Mouse (Mus musculus): ENCODE data around the gene T. TPM values are rescaled to one million over a fixed set of nuclear protein-coding genes. Genes with fewer than 3 reads are reported as not detected.
A peak's percentile ranks its signal among the peaks of the same experiment; 100 is the strongest.
"Not testable (repeated sequence)": the region's sequence is repeated elsewhere in the genome, so short reads cannot be mapped to it uniquely, and the experiment has no call there.

T gene
- not detected in 2 replicates for polyA plus RNA-seq (2012; ENCODE audit: insufficient read depth, low replicate concordance)

DNA sequence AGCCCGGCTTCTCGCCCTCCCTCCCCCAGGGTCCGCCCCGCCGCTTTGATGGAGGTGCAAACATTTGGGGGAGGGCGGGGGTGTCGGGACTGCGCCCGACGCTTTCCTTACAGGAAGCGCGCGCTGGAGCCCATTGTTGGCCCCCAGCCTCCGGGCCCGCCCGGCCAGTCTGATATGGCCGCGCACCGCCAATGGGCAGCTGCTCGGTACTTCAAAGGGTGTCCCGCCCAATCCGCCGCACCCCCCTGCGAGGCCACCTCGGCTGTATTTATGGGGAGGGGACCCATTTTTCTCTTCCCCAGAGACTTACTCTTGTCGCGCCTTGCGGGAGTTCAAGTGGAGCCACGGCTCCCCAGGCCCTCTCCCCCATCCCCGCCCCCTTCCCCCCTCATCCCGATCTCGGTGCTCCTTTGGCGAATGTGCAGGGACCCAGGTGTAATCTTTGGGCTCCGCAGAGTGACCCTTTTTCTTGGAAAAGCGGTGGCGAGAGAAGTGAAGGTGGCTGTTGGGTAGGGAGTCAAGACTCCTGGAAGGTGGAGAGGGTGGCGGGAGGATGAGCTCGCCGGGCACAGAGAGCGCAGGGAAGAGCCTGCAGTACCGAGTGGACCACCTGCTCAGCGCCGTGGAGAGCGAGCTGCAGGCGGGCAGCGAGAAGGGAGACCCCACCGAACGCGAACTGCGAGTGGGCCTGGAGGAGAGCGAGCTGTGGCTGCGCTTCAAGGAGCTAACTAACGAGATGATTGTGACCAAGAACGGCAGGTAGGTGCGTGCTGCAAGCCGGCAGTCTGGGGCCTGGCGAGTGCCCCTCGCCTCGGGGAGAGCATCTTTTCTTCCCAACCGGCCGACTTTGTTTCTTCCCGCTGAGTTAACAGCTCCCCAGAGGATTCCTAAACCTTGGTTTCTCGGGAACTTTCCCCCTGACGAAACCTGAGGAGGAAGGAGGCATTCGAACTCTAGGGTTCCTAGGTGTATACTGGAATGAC, at the start of gene T:
Gene T (plus strand): TSS at position 446 of the 983 bp plus-strand sequence.
- Histone ChIP-seq H3K36me3 (replicated peaks; ENCODE audit: low read length) (no peaks in the 10 kb centered on the region), H3K4me1 (peaks cover 18% of the 10 kb centered on the region; the same call in 1 of the 2 replicates), H3K9me3 (no peaks in the 10 kb centered on the region), H3K4me3 (replicated peaks) (no peak within 1 kb of the TSS), H3K27me3 (replicated peaks) (peaks cover 95% of the 10 kb centered on the region)
- TF ChIP-seq GATA1 (IDR thresholded peaks at IDR 0.05; ENCODE audit: borderline replicate concordance, low read length) (no peak), FLI1 (IDR thresholded peaks at IDR 0.05; ENCODE audit: low read length) (no peak)

DNA sequence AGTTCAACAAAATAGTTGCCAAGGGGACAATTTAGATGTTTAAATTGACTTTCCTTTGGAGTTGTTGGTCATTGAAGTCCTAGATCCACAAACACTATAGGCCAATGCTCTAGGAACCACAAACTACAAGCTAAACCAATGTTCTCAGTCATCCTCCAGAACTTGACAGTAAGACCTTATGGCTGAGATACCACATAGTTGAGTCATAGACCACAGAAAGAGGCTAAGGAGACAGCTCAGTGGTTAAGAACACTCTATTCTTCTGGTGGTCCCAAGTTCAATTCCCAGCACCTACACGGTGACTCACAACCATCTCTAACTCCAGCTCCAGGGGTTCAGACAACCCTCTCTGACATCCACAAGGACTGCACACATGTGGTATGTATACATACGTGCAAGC, 48.8 kb upstream of the T start:
- Histone ChIP-seq H3K4me3 (replicated peaks) (no peak overlapping the region), H3K4me1 (peaks cover 18% of the 10 kb centered on the region), H3K27me3 (replicated peaks) (peaks cover 37% of the 10 kb centered on the region), H3K36me3 (replicated peaks; ENCODE audit: low read length) (no peaks in the 10 kb centered on the region), H3K9me3 (peaks cover 8% of the 10 kb centered on the region)
- TF ChIP-seq FLI1 (IDR thresholded peaks at IDR 0.05; ENCODE audit: low read length) = no peak
- no peak for TF ChIP-seq GATA1 (IDR thresholded peaks at IDR 0.05; ENCODE audit: borderline replicate concordance, low read length)

DNA sequence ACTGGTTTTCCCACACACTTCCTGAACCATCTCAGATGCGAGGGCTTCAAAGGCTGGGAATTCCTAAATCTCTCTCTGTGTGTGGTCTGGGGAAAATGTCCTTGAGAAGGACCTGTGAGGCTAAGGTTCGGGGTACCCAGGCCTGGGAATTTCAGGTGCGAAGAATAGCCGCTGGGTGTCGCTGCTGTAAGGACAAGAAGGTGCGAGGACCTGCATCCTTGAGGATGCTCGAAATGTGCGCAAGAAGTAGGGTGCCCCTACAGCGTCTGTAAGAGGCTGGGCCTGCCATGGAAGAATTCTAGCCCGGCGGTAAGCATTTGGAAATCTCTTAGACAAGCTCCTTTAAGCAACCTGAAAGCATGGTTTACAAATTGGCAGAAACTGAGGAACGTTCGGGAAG, 45.8 kb upstream of the T start:
- no peaks in the 10 kb centered on the region for H3K36me3 ChIP-seq (replicated peaks; ENCODE audit: low read length)
- H3K4me3 ChIP-seq (replicated peaks) = no peak overlapping the region
- TF ChIP-seq GATA1 (IDR thresholded peaks at IDR 0.05; ENCODE audit: borderline replicate concordance, low read length) = no peak
- no peak for TF ChIP-seq FLI1 (IDR thresholded peaks at IDR 0.05; ENCODE audit: low read length)
- H3K27me3 ChIP-seq (replicated peaks) = peaks cover 54% of the 10 kb centered on the region
- no peaks in the 10 kb centered on the region for H3K9me3 ChIP-seq
- H3K4me1 ChIP-seq = peaks cover 18% of the 10 kb centered on the region

DNA sequence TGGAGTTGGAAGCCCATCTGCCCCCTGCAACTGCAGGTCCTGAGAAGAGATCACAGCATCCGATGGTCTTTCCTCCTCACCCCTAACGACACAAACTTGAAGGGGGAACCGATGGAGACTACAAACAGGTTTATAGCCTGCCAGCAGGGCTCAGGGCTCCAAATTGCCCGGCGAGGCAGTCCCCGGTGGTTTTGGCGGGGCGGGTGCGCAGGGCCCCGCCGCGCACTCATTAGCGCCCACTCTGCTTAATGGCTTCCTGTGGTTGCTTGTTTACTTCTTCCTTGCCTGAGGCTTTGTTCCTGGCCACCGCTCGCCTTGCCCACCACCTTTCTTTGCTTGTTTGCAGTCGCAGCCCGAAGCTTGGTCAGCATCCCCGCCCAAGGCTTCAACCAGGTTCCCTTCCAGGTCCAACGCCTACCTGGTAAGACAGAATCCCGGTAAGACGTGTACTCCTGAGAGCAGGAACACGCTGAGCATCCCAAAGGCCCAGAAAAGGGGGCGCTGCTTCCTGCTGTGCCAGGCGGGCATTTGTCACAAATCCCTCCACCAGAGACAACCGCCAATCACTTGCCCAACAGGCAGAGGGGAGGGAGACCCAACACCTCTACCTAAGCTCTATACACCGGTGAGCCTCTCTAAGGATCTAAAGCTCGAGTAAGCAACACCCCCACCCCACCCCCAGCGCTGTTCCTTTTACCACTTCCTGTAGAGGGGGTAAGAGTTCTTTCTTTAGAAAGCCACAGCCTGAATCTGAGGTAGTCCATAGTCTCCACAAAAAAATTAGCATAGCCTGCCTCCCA, 45.0 kb upstream of the T start:
- Histone ChIP-seq H3K9me3 (no peaks in the 10 kb centered on the region), H3K4me1 (peaks cover 18% of the 10 kb centered on the region), H3K27me3 (replicated peaks) (peaks cover 54% of the 10 kb centered on the region), H3K4me3 (replicated peaks) (peak overlapping the region; percentile 79), H3K36me3 (replicated peaks; ENCODE audit: low read length) (no peaks in the 10 kb centered on the region)
- TF ChIP-seq GATA1 (IDR thresholded peaks at IDR 0.05; ENCODE audit: borderline replicate concordance, low read length) = no peak
- no peak for TF ChIP-seq FLI1 (IDR thresholded peaks at IDR 0.05; ENCODE audit: low read length)

DNA sequence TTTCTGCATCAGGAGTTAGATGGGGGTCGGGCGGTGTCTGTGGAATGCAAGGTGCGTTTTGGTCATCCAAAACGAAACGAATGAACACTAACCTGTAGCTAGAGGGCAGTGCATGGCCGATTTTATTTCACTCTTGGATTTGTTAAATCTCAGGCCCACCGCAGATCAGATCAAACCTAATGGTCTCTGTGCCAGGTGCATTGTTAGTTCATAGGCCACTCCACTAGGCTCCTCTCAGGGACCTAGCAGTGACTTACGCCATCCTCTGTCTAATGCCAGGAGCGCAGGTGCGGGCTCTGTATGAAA, 44.5 kb upstream of the T start:
- H3K4me3 ChIP-seq (replicated peaks) = peak overlapping the region; percentile 71
- TF ChIP-seq GATA1 (IDR thresholded peaks at IDR 0.05; ENCODE audit: borderline replicate concordance, low read length) = no peak
- TF ChIP-seq FLI1 (IDR thresholded peaks at IDR 0.05; ENCODE audit: low read length) = no peak
- peaks cover 18% of the 10 kb centered on the region for H3K4me1 ChIP-seq
- H3K27me3 ChIP-seq (replicated peaks) = peaks cover 54% of the 10 kb centered on the region
- no peaks in the 10 kb centered on the region for H3K36me3 ChIP-seq (replicated peaks; ENCODE audit: low read length)
- H3K9me3 ChIP-seq = no peaks in the 10 kb centered on the region

DNA sequence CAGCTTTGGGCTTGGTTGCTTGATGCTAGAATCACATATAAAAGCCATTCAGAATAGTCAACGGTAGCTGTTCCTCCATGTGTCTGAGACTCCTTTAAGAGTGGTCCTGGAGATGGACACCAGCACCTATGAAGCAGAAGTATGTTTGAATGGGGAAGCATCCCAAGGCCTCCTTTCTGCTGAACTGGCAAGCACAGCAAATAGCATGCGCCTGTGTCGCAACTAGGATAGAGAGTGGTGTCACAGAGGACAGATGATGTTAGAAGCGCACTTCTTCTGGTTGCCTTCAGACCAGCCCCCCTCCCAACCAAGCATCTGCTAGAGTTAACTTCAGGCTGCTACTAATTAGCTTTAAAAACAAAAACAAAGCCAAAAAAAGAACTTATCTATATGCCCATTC, 43.7 kb upstream of the T start:
- TF ChIP-seq FLI1 (IDR thresholded peaks at IDR 0.05; ENCODE audit: low read length) (no peak), GATA1 (IDR thresholded peaks at IDR 0.05; ENCODE audit: borderline replicate concordance, low read length) (no peak)

DNA sequence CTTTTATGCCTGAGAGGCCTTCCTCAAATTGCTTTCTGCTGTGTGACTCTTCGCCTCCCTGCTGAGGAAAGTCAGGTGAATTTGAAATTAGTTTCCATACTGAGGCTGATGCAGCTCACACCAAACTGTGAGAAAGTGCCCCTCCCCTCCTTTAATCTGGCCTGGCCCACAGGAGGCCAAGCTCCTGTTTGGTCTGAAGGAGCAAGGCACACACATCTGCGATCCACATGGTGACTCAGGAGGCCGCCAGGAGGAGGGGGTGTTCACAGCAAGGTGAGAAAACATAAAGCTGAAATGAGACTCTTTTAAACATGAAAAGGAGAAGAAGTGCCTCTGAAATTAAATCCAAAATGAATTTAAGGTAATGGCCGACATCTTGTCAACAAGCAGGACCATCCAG, 37.9 kb upstream of the T start:
- Histone ChIP-seq H3K4me1 (peaks cover 10% of the 10 kb centered on the region; the same call in 1 of the 2 replicates), H3K9me3 (no peaks in the 10 kb centered on the region), H3K36me3 (replicated peaks; ENCODE audit: low read length) (no peaks in the 10 kb centered on the region), H3K27me3 (replicated peaks) (peaks cover 42% of the 10 kb centered on the region), H3K4me3 (replicated peaks) (no peak overlapping the region)
- no peak for TF ChIP-seq GATA1 (IDR thresholded peaks at IDR 0.05; ENCODE audit: borderline replicate concordance, low read length)

More for the DNA sequence above, 43.7 kb upstream of the T start:
- Histone ChIP-seq H3K36me3 (replicated peaks; ENCODE audit: low read length) (no peaks in the 10 kb centered on the region), H3K9me3 (no peaks in the 10 kb centered on the region), H3K27me3 (replicated peaks) (peaks cover 54% of the 10 kb centered on the region), H3K4me3 (replicated peaks) (no peak overlapping the region), H3K4me1 (peaks cover 18% of the 10 kb centered on the region)

DNA sequence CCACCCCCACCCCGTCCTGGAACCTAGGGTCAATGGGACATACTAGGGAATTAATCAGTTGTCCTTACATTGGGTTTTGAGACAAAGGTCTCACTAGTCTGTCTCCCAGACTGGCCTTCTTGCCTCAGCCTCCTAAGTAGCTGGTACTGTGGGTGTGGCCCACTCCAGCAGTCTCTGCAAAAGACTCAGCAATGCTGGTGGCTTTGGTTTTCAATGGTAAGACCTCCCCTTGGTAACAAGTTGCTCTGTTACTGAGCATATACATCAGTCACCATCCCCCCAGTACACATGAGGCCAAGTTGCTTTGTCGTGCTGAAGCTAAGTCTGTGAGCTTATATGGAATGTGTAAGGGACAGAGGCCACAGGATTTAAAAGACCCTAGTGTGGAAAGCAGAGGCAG, 36.3 kb upstream of the T start:
- Histone ChIP-seq H3K27me3 (replicated peaks) (peaks cover 36% of the 10 kb centered on the region), H3K36me3 (replicated peaks; ENCODE audit: low read length) (no peaks in the 10 kb centered on the region), H3K4me1 (peaks cover 10% of the 10 kb centered on the region; the same call in 1 of the 2 replicates)

DNA sequence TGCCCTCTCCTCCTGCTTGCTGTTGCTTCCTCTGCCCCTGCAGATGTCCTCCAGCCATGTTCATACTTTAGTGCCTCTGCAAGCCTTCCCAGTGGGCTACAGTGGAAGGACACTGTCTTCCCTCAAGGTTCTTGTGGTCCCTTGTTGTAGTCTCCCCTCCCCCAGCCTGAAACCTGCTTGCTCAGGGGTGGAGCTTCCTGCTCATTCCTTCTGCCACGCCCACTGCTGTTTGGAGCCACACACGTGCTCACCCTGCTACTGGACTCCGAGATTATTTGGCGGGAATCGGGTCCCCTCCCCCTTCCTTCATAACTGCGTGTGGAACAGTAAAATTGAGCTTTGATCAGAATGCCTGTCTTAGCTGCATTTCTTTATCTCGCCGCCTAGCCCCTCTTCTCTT, 30.3 kb upstream of the T start:
- not testable (repeated sequence) for H3K36me3 ChIP-seq (replicated peaks; ENCODE audit: low read length); H3K9me3 ChIP-seq
- Histone ChIP-seq H3K4me1 (peaks cover 38% of the 10 kb centered on the region), H3K27me3 (replicated peaks) (peaks cover 15% of the 10 kb centered on the region), H3K4me3 (replicated peaks) (peak overlapping the region; percentile 42)

More for the DNA sequence above, 36.3 kb upstream of the T start:
- no peak for TF ChIP-seq GATA1 (IDR thresholded peaks at IDR 0.05; ENCODE audit: borderline replicate concordance, low read length)
- TF ChIP-seq FLI1 (IDR thresholded peaks at IDR 0.05; ENCODE audit: low read length) = no peak
- Histone ChIP-seq H3K4me3 (replicated peaks) (no peak overlapping the region), H3K9me3 (no peaks in the 10 kb centered on the region)

DNA sequence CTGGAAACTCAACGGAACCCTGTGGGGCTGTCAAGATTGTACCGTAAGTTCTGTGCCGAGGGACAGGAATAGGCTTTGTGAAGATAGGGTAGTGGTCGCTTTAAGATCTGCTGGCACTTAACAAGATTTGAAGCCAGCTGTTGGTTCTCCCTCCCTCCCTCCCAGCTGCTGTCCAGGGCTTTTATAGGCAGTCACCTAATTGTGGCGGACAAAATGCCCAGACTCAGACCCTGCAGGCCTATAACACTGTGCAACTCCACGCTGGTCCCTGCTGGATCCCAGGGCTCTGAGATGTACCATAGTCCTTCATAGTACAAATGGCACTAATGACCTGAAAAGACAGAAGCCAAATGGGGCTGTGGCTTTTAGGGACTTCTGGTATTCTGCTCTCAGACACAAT, 27.9 kb upstream of the T start:
- TF ChIP-seq FLI1 (IDR thresholded peaks at IDR 0.05; ENCODE audit: low read length) (no peak), GATA1 (IDR thresholded peaks at IDR 0.05; ENCODE audit: borderline replicate concordance, low read length) (no peak)
- no peaks in the 10 kb centered on the region for H3K9me3 ChIP-seq
- no peaks in the 10 kb centered on the region for H3K36me3 ChIP-seq (replicated peaks; ENCODE audit: low read length)
- H3K27me3 ChIP-seq (replicated peaks) = peaks cover 12% of the 10 kb centered on the region
- H3K4me1 ChIP-seq = peaks cover 45% of the 10 kb centered on the region
- no peak overlapping the region for H3K4me3 ChIP-seq (replicated peaks)

DNA sequence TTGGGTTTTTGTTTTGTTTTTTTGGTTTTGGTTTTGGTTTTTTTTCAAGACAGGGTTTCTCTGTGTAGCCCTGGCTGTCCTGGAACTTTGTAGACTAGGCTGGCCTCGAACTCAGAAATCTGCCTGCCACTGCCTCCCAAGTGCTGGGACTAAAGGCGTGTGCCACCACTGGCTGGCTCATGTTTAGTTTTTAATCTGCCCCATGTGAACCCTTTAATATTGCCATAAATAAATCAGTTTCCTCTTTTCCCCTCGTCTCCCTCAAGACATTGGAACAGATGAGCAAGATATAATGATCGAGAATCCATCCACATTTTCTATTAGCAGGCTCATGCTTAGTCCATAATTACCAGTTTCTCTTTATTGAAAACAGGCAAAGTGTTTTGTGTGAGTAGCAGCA, 26.2 kb upstream of the T start:
- not testable (repeated sequence) for H3K4me3 ChIP-seq (replicated peaks); H3K9me3 ChIP-seq; H3K36me3 ChIP-seq (replicated peaks; ENCODE audit: low read length)
- Histone ChIP-seq H3K27me3 (replicated peaks) (peaks cover 14% of the 10 kb centered on the region), H3K4me1 (peaks cover 45% of the 10 kb centered on the region)

All from megakaryocyte, embryonic 14.5 days (primary cell).